Mouse (Mus musculus) gastrocnemius, postnatal 14 days (tissue): ENCODE measurements around the gene Snta1. TPM values are rescaled to one million over a fixed set of nuclear protein-coding genes. Genes with fewer than 3 reads are reported as not detected.
A peak's percentile ranks its signal among the peaks of the same experiment; 100 is the strongest.
"Not testable (repeated sequence)": the region's sequence is repeated elsewhere in the genome, so short reads cannot be mapped to it uniquely, and the experiment has no call there.

Experiments
- DNase-seq: peaks from one replicate; pipeline ENCODE4 v3.0.0; 2021; ENCODE audit warnings: mixed read lengths
- intact Hi-C: fragments of 180-260 bp; cut with DNase I; formaldehyde crosslinking; loops from one replicate; pipeline ENCODE4 v1.15.1; 2025; ENCODE audit warnings: low total_unique reads
- total RNA-seq, 2 experiments: library from RNA; stranded (reverse); gene quantifications; 2 replicates each; pipeline ENCODE4 v1.2.3; 2021

The Snta1 gene
- total RNA-seq, 2 experiments from 2014 or later, result 146 to 210 TPM

GRCm38 (mm10) chr2:154390180-154390964 is 17.5 kb downstream of the Snta1 start:
- peak; percentile 95 for DNase-seq
- intact Hi-C loops, result no loop called here

GRCm38 (mm10) chr2:154379103-154379502 is 28.8 kb downstream of the Snta1 start:
- intact Hi-C loops, result no loop called here

GRCm38 (mm10) chr2:154374807-154375601 is 32.9 kb downstream of the Snta1 start:
- intact Hi-C loops, result no loop called here
- DNase-seq, result peak; percentile 72

More at GRCm38 (mm10) chr2:154379103-154379502, 28.8 kb downstream of the Snta1 start:
- DNase-seq, result no peak

GRCm38 (mm10) chr2:154373961-154374632 is 33.8 kb downstream of the Snta1 start:
- peak; percentile 67 for DNase-seq
- intact Hi-C loops, result no loop called here

GRCm38 (mm10) chr2:154372842-154373500 is 34.9 kb downstream of the Snta1 start, which contains the start of gene Cdk5rap1:
Cdk5rap1 (minus strand) TSS chr2:154373010.
- no peak for DNase-seq
- intact Hi-C loops, result no loop called here

- DNase-seq, result peak; percentile 88
- intact Hi-C loops, result no loop called here
Observed at GRCm38 (mm10) chr2:154372151-154372829, 35.6 kb downstream of the Snta1 start.

GRCm38 (mm10) chr2:154367510-154367909 is 40.4 kb downstream of the Snta1 start:
- DNase-seq, result no peak
- intact Hi-C loops, result no loop called here

GRCm38 (mm10) chr2:154354000-154354425 is 53.9 kb downstream of the Snta1 start:
- DNase-seq, intact Hi-C loops: not testable (repeated sequence)

- intact Hi-C loops, result no loop called here
Observed at GRCm38 (mm10) chr2:154348152-154348551, 59.7 kb downstream of the Snta1 start.

GRCm38 (mm10) chr2:154339356-154339755 is 68.5 kb downstream of the Snta1 start:
- intact Hi-C loops, result no loop called here
- DNase-seq, result no peak

More at GRCm38 (mm10) chr2:154348152-154348551, 59.7 kb downstream of the Snta1 start:
- no peak for DNase-seq

- intact Hi-C loops, result no loop called here
- DNase-seq, result no peak
Observed at GRCm38 (mm10) chr2:154338161-154338560, 69.7 kb downstream of the Snta1 start.

- intact Hi-C loops, result no loop called here
- no peak for DNase-seq
Observed at GRCm38 (mm10) chr2:154335572-154335971, 72.3 kb downstream of the Snta1 start.

GRCm38 (mm10) chr2:154326852-154327251 is 81.0 kb downstream of the Snta1 start:
- intact Hi-C loops, result no loop called here

More at GRCm38 (mm10) chr2:154326852-154327251, 81.0 kb downstream of the Snta1 start:
- no peak for DNase-seq

Other genes with a start within 250 kb of the Snta1 start
- gene Bpifa5, start 245.5 kb downstream of the Snta1 start, total RNA-seq, result not detected
- not detected for gene Bpifb1, start 217.3 kb downstream of the Snta1 start, total RNA-seq
- gene Bpifb5, start 184.4 kb downstream of the Snta1 start, total RNA-seq, result not detected
- gene Bpifb9a, start 150.2 kb downstream of the Snta1 start, total RNA-seq, result not detected
- gene Bpifb9b, start 100.9 kb downstream of the Snta1 start, total RNA-seq, result not detected
- 10 to 100 TPM in 1 of 2 experiments, 1 to 10 TPM in 1; 8.9 to 12.1 TPM for gene Cdk5rap1, start 35.1 kb downstream of the Snta1 start, total RNA-seq
- 10 to 100 TPM; 12.2 to 15.7 TPM for gene Cbfa2t2, start 28.4 kb upstream of the Snta1 start, total RNA-seq
- gene 1700003F12Rik, start 139.0 kb upstream of the Snta1 start, total RNA-seq, result under 1 TPM in 1 of 2 experiments, not detected in 1; 0.31 TPM
- gene Actl10, start 143.7 kb upstream of the Snta1 start, total RNA-seq, result not detected
- 1 to 10 TPM; 1.1 to 1.2 TPM for gene Necab3, start 150.8 kb upstream of the Snta1 start, total RNA-seq
- 1 to 10 TPM; 2.5 to 3.1 TPM for gene E2f1, start 161.8 kb upstream of the Snta1 start, total RNA-seq
- 10 to 100 TPM; 14.1 to 14.9 TPM for gene Pxmp4, start 195.6 kb upstream of the Snta1 start, total RNA-seq
- gene Zfp341, start 205.2 kb upstream of the Snta1 start, total RNA-seq, result 1 to 10 TPM; 1.8 to 1.9 TPM
- gene 4930519P11Rik, start 205.3 kb upstream of the Snta1 start, total RNA-seq, result under 1 TPM in 1 of 2 experiments, not detected in 1; 0.69 TPM
- gene Chmp4b, start 243.6 kb upstream of the Snta1 start, total RNA-seq, result 10 to 100 TPM; 91.1 to 97.2 TPM